Mouse (Mus musculus) 3T3-L1 (cell line): ENCODE results near the gene Fam189a1.

ENCODE experiments used
- DNase-seq: peaks from one replicate; pipeline ENCODE4 v3.0.0-alpha.2; 2015; ENCODE audit warnings: low read depth, low spot score

The Fam189a1 gene

DNA sequence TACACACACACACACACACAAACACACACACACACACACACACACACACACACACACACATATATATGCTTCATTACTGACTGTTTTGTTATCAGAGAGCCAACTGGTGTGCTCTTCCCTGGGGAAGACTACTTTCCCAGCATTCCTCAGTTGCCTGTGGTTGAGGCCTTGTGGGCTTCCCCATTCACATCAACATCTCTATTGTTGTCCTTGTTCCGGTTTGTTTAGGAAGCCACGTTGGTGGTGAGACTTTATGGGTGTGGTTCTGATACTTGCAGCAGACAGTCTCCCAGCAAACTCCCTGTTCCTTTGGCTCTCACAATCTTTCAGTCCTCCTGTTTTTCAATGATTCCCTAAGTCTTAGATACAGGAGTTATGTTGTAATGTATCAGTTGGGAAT lies 204.2 kb downstream of the Fam189a1 start:
- no peak for DNase-seq

DNA sequence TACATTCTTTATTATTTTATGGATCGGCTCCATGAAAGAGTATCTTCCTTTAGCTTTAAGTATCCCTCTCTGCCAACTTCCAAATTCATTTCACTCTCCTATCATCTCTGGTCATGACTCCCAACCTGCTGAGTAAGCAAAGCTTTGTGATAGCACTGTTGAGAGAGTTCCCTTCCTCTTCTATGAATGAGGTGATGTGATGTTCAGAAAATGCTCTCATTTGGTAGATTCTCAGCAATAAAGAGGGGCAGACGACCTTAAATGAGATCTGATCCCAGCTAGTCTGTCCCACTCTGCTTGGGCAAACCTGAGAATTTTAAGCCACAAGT lies 205.6 kb downstream of the Fam189a1 start:
- DNase-seq = no peak

DNA sequence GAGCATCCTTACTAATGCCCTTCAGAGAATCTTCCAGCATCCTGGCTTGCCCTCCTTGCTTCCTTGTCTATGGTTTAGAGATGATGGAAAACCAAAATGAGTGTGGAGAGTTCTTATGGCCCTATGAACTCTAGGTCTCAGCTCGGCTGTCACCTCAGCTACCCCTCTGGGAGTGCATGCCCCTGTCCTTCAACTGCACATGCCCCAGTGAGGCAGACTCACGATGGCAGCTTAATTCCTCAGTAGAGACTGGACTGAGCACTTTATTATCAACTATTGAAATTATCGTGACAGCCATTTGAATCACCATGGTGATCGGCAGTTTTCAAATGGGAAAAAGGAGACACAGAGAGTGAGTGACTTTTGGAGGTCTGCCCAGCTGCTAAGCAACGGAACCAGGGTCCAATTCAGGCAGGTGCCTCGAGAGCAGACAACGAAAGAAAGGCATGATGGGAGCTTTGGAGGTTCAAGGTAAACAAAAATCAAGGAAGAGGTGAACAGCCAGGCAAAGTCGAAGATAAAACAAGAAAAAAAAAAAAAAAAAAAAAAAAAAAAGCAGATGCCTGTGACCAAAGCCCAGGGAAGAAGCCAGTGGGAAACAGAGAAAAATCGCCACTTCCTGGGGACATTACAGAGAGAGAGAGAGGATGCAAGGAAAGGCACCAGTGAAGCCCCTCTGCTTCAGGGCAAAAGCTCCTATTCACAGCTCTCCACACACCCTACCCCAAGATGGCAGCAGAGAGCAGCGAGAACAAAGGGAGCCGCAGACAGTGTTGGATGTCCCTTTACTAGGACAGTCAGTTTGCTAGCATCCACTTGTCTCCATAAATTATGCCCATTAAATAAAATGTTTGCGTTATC lies 206.2 kb downstream of the Fam189a1 start:
- peak; percentile 29 for DNase-seq

DNA sequence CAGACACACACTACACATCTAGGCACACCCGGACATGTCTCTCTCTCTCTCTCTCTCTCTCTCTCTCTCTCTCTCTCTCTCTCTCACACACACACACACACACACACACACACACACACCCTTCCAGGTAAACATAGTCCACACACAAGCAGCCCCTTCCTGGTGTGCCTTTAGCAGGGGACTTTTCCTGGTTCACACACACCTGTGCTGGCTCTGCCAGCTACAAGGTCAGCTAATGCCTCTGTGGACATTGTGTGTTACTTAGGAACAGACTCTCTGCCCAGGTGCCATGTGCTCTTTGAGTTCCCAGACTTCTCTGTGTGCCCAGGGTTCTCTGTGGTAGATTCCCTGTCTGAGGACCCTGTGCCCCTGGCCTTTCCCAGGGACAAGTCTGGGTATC lies 206.9 kb downstream of the Fam189a1 start:
- DNase-seq = no peak

DNA sequence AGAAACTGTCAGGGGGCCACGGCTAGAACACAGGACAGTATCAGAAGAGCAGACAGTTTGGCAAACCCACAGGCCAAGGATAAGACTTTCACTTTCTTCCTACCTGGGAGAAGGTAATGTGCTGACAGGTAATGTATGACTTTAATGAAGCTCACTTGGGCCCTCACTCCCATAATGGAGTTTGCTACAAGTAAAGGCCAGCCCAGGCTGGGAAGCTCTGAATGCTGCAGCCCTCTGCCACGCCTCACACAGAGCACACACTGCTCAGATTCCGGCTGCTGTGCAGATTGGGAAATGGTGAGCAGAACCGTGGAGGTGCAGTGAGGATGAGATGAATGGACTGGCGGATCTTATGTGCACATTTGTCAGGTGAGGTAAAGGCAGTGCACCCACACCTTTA lies 211.7 kb downstream of the Fam189a1 start:
- DNase-seq = no peak

DNA sequence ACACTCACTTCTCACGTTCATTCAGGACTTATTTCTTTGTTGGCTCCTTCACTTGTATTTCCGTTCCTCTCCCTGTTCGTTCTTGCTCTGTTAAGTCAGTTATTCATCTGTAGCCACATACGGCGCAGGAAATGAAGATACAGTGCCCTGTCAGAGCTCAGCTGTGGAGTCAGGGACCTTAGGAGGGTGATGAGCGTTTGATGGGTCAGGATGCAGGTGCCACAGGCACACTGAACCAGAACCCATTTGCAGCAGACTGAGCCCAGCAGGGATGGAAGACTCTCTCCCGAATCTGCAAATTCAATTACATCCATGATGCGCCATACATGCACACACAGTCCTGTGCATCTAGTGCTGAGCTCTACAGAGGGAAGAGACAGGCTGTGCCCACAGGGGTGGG lies 212.2 kb downstream of the Fam189a1 start:
- DNase-seq = no peak

DNA sequence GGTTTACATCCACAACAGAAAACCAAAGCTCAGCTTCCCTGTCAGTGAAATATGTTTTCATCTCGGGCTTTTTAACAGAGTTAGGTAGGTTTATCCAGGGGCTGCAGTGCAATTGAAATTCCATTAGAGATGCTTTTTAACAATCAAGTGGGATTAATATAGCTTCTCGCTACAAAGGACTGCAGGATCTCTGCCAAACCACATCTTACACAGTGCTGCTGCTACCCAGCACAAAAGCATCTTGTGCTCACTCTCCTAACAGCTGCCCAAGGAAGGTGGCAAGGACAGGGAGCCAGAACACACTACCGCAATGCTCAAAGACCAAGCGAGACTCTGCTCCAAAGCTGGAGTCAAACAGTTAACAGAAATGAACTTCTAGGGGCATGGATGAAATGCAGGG lies 219.4 kb downstream of the Fam189a1 start:
- DNase-seq = no peak

DNA sequence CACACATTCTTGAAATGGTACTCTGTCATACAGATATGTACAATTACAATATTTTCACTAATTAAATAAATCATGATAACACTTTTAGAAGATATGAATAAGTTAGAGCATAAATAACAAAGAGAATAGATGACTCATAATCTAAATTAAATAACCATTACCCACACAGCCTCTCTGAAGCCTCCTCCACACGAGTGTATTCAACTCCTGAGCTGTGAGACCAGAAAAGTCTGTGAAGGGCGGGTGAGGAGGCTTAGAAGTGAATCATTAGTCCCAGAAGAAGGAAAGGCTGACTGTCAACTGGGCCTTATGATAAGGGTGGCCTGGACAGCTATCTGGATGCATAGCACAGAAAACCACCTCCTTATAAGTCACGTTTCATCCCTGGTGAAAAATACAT lies 222.3 kb downstream of the Fam189a1 start:
- DNase-seq = no peak

DNA sequence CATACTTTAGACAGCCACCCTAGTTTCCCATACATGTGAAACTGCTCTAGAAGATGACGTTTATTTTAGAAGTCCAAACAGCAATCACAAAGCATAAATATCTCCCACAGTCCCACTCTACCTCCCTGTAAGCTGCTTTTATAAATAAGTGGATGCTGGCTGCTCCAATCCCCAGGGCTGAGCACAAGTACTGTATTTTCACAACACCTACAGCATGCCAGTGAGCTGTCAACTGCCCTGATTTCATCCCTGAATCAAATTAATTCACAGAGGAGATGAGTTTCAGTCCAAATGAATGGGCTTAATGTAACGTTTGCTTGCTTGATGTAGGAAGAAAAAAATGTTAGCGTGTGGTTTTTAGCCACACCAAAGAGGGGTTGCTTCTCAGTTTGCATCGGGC lies 225.4 kb downstream of the Fam189a1 start:
- DNase-seq = no peak

DNA sequence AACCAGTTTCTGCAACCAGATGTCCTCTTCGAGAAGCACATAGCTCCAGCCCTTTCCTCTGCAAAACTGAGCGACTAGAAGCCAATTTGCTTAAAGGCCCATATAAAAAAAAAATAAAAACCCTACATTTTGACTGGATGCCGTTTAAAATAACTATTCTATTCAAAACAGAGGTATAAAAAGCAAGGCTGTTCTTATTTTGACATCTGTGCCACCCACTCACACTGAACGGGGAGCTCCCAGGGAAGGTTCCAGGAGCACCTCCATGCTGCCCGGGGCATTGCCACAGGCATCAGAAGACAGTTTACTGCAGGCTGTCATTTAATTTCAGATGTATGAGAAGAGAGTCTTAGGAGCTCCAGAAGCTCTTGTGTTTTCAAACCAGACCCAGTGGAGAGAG lies 232.5 kb downstream of the Fam189a1 start:
- no peak for DNase-seq

DNA sequence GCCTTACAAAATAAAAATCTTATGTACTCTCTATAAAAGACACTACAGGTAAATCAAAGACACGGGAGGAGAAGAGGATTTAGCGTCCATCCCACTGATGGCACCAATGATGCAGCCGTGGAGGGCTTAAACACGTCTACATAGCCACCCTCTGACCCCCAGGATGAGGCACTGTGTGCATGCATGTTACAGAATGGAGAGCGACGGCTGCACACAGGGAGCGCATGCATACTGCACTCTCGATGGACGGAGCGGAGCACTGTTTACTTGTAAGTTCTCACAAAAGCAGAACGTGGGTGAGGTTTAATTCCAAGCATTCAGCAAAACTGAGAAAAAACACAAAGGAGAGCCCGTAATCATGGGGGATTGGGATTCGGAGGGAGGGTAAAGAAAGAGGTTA lies 235.2 kb downstream of the Fam189a1 start:
- no peak for DNase-seq

DNA sequence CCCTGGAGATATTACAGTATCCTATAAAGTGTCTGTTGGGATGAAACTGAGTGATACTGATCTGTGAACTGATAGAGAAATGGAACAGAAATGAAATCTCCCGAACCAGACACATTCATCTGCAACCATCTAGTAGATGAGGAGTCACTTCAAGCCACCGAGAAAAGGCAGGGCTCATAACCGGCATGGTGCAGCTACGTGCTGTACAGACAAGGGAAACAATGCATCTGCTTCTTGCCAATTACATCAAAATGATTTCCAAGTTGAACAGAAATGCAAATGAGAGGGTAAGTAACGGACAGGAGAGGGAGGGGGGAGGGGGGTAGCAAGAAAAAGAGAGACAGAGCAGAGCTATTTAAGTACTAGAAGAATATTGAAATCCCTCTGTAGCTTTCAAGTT lies 235.6 kb downstream of the Fam189a1 start:
- DNase-seq = no peak

DNA sequence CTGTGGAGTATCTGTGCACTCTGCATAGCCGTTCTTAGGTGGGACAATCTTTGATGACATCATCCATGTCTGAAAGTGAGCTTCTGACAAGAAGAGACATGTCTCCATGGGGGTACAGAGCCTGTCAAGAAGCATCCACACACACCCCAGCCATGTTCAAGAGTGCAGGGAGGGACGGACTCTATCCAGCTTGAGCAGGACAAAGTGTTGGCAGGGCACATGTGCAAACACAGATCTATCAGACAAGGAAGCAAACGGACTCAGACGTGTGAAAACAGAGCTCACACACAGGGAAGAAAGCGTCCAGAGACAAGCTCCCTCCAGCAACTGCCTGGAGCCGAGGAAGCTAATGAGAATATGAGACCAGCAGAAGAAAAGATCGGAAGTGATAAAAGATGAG lies 239.7 kb downstream of the Fam189a1 start:
- DNase-seq = no peak

DNA sequence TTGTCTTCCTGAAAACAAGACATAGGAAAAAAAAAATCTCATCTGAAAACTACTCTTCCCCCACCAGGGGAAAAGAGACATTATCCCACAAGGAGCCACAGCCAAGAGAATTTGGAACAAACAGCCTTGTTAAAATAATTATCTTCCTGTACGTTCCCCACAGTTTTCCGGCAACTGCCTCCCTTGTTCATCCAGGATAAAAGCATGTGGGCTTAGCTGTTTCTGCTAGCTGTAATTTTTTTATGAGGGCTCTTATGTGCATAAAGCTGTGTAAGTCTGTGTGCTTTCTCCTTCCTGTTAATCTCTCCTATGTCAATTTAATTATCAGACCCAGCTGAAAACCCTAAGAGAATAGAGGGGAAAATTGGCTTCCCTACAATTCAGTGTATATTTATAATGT lies 241.2 kb downstream of the Fam189a1 start:
- no peak for DNase-seq

DNA sequence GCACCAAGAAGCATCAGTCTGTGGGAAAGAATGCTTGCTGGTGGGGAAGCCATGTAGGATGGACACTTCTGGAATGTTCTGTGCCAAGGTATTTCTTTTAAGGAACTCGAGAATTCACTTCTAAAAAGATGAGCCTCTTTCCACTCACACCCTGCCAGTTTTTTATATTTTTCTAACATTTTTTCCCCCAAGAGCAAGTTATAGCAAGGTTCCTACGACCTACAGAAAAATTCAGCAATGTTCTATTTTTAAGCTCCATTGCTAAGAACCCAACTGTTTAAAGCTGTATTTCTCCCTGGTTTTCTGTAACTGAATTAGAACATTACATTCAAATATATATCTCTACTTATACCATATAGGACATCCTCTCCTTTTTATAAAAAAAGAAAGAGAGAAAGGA lies 244.4 kb downstream of the Fam189a1 start:
- no peak for DNase-seq

DNA sequence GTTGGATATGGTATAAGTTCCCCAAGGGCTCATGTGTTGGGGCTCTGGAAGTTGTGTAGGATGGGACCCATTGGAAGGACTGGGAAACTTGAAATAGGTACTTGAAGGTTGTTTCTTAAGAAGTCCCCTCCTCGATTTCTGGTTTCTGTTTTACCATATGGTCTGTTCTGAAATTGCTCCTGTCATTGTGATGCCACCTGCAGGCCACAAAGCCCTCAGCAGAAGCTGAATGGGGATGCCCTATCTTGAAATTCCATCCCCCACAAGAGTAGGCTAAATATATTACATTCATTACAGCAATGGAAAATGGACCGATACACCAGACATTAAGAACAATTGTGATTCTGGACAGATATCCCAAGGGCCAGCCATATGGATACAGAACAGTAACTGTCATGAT lies 246.2 kb downstream of the Fam189a1 start:
- no peak for DNase-seq

DNA sequence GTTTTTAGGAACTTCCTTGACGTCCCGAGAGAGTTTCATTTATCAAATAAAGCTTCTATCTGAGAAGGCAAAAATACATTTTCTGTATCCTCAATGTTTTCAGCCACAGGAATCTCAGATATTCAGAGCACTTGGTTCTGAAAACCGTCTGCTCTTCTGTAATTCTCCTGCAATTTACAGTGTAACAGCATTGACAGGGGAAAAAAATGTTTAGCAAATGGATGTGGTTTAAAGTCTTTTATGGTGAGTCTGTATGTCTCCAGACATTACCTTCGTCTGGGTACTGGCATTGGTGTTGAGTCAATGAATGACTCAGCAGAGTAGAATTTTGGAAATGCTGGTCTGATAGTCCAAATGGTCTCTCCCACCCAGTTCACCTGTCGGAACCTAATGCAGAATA lies 249.4 kb downstream of the Fam189a1 start:
- DNase-seq = peak; percentile 80

DNA sequence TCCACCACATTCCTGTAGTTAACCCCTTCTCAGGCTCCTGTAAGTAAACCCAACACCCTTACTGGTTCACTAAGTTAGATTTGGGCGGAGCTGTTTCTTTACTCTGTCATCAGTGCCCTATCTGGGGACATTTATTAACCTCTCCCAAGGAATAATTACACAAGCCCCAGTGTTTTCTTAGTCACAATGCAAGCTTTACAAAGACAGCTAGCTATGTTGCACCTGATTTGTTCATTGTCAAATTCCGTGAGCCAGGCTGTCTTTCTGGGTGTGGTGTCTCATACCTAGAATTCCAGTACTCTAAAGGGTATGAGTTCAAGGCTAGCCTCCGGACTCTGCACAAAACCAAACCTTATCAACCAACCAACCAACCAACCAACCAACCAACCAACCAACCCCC lies 250.9 kb downstream of the Fam189a1 start:
- DNase-seq = no peak

DNA sequence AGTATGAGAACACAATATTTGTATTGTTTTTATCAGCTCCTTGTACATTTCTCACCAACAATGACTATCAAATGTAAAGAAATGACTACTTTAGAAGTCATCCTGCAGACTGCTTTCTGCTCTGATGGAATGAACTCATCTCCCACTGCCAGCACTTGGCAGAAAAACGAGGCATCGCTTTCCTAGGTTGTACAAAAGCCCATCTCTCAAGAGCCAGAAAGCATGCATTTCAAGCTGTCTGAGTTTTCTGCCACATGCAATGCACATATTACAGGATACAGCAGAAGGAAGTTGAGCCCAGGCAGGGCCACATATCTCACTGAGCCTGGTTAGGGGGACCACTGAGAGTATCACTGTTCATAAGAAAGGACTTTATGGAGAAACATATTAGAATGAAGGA lies 256.1 kb downstream of the Fam189a1 start:
- no peak for DNase-seq

DNA sequence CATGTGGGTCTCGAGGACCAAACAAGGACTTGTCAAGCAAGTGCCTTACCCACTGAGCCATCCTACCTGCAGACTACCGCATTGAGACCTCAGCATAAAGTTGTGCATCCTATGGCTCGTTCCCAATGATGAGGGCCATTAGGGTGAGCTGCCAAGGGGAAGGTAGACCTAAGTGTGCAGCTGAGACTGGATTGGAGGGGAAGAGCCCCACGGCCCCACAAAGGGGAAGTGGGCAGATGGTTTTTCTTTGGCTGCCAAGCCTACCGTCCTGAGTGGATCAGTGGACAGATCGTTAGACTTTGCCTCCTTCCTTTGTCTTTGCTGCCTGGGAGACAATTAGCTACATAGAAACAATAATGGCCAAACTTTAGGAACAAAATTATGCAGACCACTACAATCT lies 259.8 kb downstream of the Fam189a1 start:
- no peak for DNase-seq

DNA sequence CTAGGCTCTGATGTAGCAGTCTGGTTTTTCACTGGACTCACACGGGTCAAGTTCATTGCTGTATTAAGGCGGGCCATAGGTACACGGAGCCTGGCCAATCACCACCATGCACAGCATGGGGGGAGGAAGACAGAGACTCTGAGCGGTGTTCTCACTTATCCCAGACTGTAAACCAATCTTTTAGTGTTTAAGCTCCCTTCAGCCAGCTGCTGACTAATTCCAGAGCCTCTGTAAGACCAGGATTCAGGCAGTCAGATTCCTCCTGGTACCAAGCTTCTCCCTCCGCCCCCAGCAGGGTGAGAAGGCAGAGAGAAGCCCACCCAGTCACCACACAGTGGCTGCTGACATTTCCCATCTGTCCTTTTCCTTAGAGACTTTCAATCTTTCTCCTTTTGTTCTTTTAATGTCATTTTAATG lies 260.7 kb downstream of the Fam189a1 start:
- no peak for DNase-seq

DNA sequence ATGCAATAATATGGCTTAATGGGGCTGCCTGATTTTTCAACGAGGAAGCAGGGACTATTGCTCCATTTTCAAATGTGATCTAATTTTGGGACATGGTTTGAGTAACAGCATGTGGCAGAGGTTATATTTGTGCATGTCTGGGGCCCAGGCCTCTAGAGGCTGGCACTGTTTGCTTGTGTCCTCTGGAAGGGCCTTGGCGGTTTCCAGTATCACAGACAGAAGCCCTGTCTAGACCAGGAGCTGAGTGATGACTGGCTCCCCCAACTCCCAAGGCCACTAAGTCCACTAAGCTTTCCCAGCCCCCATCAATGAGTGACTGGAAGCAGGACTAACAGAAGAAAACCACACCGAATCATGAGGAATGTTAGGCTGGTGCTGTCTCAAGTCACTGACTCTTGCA lies 265.2 kb downstream of the Fam189a1 start:
- DNase-seq = no peak

DNA sequence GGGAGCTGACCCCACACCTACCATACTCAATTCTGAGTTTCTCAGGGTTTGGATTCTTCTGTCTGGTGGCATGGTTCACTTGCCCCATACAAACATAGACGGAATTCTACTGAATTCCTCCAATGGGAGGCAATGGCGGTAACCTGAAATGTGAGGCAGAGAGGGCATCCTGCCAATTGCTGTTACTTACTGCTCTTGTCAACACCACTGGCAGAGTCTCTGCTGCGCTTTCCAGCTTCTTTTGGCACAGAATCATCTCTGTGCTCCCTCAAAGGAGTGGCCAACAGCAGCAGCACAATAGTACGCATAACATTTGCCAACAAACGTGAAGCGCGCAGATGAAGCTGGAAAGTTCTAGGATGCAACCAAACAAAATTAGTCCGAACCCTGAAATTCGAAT lies 266.5 kb downstream of the Fam189a1 start:
- DNase-seq = peak; percentile 47
